Mouse (Mus musculus) frontal cortex, postnatal 36 days (tissue): ENCODE measurements around the gene Nell2.
"Not testable (repeated sequence)": the region's sequence is repeated elsewhere in the genome, so short reads cannot be mapped to it uniquely, and the experiment has no call there.

Experiments
- DNase-seq, 2 experiments: peaks; one replicate each; pipeline ENCODE4 v3.0.0; 2022; ENCODE audit warnings: low spot score in 2 of 2

Nell2 gene

DNA sequence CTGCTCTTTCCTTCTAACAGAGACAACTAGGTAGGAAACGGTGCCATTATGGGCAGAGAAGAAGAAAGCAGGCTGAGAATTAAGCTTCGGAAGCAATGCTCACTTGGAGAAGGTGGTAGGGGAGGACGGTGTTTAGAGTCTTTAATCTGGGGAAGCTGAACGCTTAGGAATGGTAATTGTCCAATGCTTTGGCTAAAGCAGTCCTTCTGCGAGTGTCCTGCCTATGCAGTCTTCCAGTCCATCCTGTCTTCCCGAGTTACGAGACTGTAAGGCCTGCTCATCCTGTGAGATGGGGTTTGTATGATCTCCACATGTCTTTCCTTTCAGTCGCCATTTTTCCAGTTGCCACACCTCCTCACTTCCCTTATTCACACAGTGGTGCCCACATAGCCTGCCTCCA lies 284.5 kb downstream of the Nell2 start:
- no peak for DNase-seq

- no peak for DNase-seq
These were observed 287.2 kb downstream of the Nell2 start for GRCm38 (mm10) chr15:95241161-95241560.

- DNase-seq, result not testable (repeated sequence)
These were observed 291.3 kb downstream of the Nell2 start for GRCm38 (mm10) chr15:95237021-95237420.

DNA sequence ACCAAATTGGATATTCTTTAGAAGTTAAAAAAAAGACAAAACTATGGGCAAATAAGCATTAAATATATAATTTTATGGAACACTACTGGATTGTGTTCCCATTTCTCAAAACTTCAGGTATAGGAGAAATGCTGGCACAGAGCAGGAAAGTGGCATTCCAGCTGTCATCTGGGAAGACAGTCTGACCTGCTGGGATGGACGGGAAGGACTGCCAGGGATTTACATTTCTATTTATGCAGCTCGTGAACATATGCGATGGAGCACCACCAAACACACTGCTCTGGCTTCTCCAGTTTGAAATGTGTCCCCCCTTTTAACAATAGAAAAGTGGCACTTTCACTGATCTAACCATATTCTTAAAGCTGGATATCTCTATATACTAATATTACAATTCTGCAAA lies 291.9 kb downstream of the Nell2 start:
- no peak for DNase-seq

DNA sequence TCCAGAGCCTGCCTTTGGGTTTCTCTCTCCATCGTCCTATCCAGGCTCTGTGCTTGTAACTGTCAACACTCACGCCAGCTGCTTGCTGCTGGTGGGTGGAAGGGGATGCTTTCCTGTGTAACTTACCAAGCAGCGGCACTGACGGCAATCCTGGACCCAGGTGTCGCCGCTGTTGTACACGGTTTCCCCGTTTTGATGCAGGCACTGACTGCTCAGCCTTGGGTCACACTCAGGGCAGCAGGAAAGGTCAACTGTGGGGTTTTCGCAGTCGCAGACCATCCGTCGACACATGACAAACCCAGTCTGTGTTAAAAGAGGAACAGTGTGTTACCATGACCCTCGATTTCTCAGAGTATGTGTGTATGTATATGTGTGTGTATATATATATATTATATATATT lies 297.2 kb downstream of the Nell2 start:
- DNase-seq, result no peak

GRCm38 (mm10) chr15:95216640-95217365 lies 311.6 kb downstream of the Nell2 start:
- no peak for DNase-seq

- DNase-seq, result no peak
These were observed 317.8 kb downstream of the Nell2 start for GRCm38 (mm10) chr15:95210551-95210950.

GRCm38 (mm10) chr15:95209186-95209585 lies 319.2 kb downstream of the Nell2 start:
- DNase-seq, result no peak

DNA sequence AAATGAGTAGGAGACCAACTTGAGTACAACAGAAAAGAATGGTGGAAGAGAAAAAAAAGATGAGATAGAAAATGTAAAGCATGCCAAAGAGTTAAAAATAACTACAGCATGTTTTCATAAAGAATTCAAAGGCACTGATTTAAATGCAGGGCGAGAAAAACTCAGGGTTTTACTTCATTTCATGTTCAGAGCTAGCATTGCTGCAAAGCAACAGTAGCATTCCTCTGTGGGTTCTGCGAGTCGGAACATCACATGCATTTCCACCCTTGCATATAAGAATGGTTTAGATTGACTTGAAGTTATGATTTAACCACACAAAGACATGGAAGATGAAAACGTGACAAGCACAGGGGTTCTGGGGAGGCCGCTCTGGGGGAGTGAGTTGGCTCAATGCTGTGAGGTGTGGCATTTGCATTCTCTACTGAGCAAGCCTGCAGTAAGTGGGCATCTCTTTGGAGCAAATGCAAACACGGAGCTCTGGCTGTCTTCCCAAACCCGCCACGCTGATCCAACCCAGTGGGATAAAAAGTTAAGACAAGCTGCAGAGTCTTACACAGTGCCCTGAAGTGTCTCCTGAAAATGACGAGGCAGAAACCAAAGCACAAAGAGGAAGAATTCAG lies 334.6 kb downstream of the Nell2 start:
- peak; percentile 61 to 75 for DNase-seq

- no peak for DNase-seq
These were observed 335.4 kb downstream of the Nell2 start for GRCm38 (mm10) chr15:95192951-95193350.

- DNase-seq, result peak in 1 of 2 experiments; percentile 62
These were observed 342.1 kb downstream of the Nell2 start for GRCm38 (mm10) chr15:95186226-95186625.

DNA sequence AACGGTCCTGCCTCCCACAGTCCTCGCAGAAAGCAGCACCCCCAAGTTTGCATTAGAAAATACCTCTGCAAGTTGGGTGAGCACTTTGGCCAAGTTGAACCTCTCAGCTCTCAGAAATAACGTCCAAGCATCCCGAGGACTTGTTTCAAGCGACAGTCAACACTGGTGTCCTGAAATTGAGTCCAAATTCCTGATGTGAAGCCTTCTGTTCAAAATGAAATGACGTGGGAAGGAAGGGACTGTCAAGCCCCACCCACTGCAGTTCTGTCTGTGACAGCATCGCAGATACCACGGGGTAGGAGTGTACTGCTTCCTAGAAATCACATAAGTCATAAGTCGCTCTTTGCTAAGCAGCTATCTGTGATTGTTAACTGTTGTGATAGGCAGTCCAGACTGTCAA lies 342.9 kb downstream of the Nell2 start:
- peak in 1 of 2 experiments; percentile 24 for DNase-seq

- no peak for DNase-seq
These were observed 344.9 kb downstream of the Nell2 start for GRCm38 (mm10) chr15:95183450-95183849.

DNA sequence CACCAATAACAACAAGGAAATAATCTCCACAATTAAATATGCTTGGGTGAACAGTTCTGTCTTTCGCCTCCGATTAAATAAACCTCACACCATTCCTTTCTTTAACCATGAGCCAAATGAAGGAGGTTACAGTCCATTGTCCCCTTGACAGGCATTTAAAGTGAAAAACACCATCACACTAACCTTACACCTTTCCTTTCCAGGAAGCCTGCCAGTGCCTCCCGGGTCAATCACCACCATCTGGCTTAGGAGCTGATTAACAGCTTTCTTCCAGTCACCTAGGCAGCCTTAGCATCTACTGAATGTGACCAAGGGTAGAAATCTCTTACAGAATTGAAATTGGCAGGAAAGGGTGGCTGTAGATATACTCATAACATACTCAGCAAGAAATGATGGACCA lies 371.5 kb downstream of the Nell2 start:
- no peak for DNase-seq

GRCm38 (mm10) chr15:95145118-95145517 lies 383.2 kb downstream of the Nell2 start:
- no peak for DNase-seq

GRCm38 (mm10) chr15:95144131-95144530 lies 384.2 kb downstream of the Nell2 start:
- DNase-seq, result no peak

DNA sequence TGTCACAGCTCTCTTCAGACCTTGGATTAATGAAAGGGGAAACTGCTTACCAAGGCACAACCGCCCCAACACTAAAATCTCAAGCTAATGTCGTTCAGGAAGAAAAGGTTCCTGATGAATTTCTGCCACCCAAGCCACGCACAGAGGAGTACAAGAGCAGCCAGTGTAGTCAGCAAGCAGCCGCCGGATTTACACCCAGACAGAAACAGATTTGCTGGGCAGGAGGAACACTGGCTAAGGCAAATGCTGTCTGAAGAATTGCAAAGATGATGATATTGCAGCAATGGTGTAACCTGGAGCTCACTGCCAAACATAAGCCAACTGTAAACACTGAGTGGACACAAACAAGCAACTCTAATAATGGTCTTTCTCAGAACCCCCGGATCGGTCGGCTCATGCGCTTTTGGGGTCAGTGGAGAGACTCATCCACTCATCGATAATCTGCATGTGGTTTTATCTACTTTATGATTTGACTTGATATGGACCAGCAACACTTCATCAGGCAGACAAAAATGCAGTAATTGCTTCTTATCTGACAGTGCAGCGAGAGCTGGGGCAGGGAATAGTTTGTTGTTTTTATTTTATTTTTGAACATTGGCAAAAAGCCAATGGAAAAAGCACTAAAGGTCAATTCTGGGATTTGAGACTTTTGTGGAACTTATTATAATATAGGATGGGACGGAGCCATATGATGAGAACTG lies 389.5 kb downstream of the Nell2 start:
- no peak for DNase-seq

- DNase-seq, result peak in 1 of 2 experiments; percentile 28
These were observed 391.1 kb downstream of the Nell2 start for GRCm38 (mm10) chr15:95137018-95137810.

GRCm38 (mm10) chr15:95135926-95136609 lies 392.3 kb downstream of the Nell2 start:
- DNase-seq, result peak in 1 of 2 experiments; percentile 8

DNA sequence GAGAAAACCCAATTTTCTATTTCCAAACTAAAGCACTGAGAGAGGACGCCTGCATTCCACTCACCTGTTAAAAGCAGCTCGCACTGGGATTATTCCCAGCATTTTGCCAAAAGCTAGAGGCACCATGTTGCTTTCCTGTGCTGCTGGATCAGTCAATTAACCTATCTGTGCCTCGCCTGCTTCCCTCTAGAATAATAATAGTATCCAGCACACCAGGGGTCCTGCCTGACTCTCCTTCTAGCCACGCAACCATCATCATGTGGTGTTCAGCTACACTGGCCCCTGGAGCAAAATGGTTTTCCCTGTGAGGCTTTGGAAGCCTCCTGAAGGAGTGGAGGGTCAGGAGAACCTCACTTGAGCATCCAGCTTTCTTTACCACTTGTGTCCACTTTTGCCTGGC lies 397.0 kb downstream of the Nell2 start:
- no peak for DNase-seq

DNA sequence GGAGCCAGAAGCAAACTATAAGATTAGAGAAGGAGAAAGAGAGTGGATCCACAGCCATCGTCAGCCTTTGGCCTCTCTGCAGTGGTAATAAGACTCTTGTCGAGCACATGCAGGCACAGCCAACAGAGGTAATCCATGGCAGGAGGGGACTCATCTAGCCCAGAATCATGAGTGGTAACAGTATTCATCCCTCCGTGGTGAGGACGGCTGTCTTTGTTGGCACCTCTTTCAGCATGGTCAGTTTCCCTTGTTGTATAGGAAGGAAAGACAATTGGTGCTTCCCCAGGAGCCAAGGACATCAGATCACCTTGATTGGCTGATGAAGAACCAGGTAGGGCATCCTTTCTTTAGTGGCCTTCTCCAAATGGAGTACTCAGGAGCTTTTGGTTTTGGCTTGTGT lies 419.7 kb downstream of the Nell2 start:
- DNase-seq, result no peak
